Mouse (Mus musculus): ENCODE results near the gene Smdt1.

DNA sequence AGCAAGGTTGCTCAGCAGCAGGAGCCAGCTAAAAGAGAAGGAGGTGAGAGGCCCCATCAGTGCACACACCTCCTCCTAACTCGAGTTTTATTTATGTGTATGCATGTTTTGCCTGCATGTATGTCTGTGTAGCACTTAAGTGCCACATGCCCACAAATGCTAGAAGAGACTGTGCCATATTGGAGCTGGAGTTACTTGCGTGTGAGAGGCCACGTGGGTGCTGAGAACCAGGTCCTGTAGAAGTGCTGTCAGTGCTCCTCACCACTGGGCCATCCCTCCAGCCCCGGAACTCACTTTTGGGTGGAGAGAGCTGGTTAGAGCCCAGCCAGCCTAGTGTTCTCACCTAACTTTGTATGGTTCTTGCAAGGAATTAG lies 8.5 kb downstream of the Smdt1 start:
- TF ChIP-seq CTCF (IDR thresholded peaks at IDR 0.05; ENCODE audit: control insufficient read depth, insufficient read depth, insufficient read length) (no peak), MAX (IDR thresholded peaks at IDR 0.05) (no peak), FOSL1 (IDR thresholded peaks at IDR 0.05; ENCODE audit: insufficient read depth, low read length, poor library complexity, severe bottlenecking) (no peak), MYOD1 (IDR thresholded peaks at IDR 0.05; ENCODE audit: control insufficient read depth, insufficient read length, low read depth) (no peak)

Data from C2C12 (cell line).